Mouse (Mus musculus): Measurements from ENCODE around the gene Vapb. TPM values are rescaled to one million over a fixed set of nuclear protein-coding genes. Genes with fewer than 3 reads are reported as not detected.

The Vapb gene
- polyA plus RNA-seq, 1 experiment, result 3.3 TPM

DNA sequence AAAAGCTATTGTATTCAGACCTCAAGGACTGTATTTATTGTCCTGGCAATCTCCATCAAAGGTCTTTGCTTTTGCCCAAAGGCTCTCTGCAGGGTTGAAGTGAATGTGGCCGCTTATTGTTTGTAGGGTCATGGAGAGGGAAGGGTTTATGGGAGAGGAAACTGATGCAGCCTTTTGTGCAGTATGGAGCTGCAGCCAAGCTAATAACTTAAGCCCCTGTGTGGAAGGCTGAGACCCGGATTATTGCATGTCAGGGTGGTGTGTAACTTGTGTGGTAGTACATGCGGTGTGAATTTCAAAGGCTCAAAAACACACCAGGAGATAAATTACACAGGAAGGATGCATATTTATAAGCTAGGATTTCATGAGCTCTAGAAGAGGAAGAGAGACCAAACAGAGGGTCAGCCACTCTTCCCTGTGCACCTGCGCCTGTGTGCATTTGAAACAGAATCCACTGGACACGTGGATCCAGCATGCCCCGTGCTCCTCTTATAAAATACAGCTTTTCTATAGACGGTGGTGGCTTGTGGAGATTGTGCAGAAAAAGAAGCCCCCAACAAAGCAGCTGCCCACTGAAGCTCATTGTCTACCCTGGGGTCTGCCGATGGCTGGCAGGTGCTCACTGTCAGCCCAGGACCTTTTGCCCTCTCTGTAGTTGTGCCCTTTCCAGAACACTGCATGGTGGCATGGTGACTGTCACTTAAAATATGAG, 18.3 kb downstream of the Vapb start:
- Histone ChIP-seq H3K9me3 (ENCODE audit: control insufficient read depth, low read length) (no peaks in the 10 kb centered on the region), H3K4me3 (replicated peaks) (no peak overlapping the region), H3K27me3 (ENCODE audit: control insufficient read depth) (no peaks in the 10 kb centered on the region), H3K36me3 (ENCODE audit: control insufficient read depth) (no peaks in the 10 kb centered on the region; the same call in 1 of the 2 replicates), H3K4me1 (ENCODE audit: control insufficient read depth) (no peaks in the 10 kb centered on the region; the same call in none of the 2 replicates)
- TF ChIP-seq GATA1 (IDR thresholded peaks at IDR 0.05; ENCODE audit: low read length) (no peak), TAL1 (IDR thresholded peaks at IDR 0.05; ENCODE audit: low read length) (no peak)

DNA sequence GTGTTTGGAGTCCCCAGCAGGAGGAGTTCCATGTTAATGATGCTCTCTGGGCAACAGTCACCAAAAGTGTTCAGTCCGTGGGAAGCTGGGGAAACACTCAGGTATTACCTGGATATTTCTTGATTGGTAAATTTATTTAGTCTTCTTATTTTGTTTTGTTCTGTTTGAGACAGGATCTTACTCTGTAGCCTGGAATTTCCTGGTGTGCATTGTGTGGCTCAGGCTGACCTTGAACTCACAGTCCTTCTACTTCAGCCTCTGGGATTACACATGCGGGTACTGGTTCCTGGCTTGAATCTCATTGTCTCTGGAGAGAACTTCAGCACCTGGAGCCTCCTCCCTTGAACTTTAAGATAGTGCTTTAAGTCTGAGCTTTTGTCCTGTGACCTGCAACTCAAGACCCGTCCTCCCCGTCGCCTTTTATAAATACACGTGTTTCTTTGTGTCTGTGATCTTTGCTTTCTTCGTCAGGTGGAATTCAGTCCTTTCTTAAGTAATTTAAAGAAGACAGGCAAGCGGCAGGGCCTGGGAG, 20.4 kb downstream of the Vapb start:
- H3K4me1 ChIP-seq (ENCODE audit: control insufficient read depth), result no peaks in the 10 kb centered on the region; the same call in none of the 2 replicates
- no peaks in the 10 kb centered on the region for H3K27me3 ChIP-seq (ENCODE audit: control insufficient read depth)
- H3K36me3 ChIP-seq (ENCODE audit: control insufficient read depth), result peaks cover 3% of the 10 kb centered on the region; the same call in 1 of the 2 replicates
- H3K9me3 ChIP-seq (ENCODE audit: control insufficient read depth, low read length), result no peaks in the 10 kb centered on the region
- H3K4me3 ChIP-seq (replicated peaks), result no peak overlapping the region
- TF ChIP-seq TAL1 (IDR thresholded peaks at IDR 0.05; ENCODE audit: low read length) (no peak), GATA1 (IDR thresholded peaks at IDR 0.05; ENCODE audit: low read length) (no peak)

DNA sequence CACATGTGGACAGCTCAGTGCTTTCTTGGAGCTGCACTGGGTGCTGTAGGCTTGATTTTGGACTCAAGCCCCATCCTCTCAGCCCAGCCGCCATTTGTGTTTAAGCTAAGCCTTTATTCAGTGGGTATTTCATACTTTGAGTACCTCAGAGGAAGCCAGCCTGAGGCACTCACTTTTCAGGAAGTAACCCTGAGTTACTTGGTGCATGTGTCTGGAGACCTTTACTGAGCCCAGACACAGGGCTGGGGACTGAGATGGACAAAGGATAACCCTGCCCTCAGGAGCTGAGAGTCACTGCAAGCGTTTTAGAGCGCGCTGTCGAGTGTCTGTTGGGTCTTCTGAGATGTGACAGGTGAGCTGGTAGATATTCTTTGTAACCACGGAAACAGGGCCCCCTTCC, 23.3 kb downstream of the Vapb start:
- no peaks in the 10 kb centered on the region for H3K27me3 ChIP-seq (ENCODE audit: control insufficient read depth)
- no peaks in the 10 kb centered on the region; the same call in none of the 2 replicates for H3K4me1 ChIP-seq (ENCODE audit: control insufficient read depth)
- no peak overlapping the region for H3K4me3 ChIP-seq (replicated peaks)
- no peaks in the 10 kb centered on the region for H3K9me3 ChIP-seq (ENCODE audit: control insufficient read depth, low read length)
- TF ChIP-seq GATA1 (IDR thresholded peaks at IDR 0.05; ENCODE audit: low read length), result no peak
- TF ChIP-seq TAL1 (IDR thresholded peaks at IDR 0.05; ENCODE audit: low read length), result no peak
- H3K36me3 ChIP-seq (ENCODE audit: control insufficient read depth), result peaks cover 19% of the 10 kb centered on the region

DNA sequence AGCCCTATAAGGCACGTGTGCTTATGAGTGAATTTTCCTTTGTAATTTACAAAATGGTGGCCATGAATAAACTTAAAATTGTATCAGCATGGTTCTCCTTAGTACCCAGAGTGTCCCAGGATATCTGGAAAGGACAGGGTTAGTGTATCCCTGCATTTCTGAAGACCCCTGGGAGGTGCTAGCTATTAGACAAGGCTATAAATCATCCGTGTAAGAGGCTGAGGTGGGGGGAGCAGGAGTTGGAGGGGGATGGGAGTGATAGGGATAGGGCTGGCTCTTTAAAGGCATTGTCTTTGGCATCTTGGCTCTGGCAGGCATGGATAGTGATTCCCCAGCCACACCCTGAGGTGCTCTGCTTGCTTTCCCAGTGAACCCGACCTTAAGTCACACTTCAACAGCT, 27.3 kb downstream of the Vapb start:
- Histone ChIP-seq H3K27me3 (ENCODE audit: control insufficient read depth) (no peaks in the 10 kb centered on the region), H3K4me3 (replicated peaks) (no peak overlapping the region), H3K4me1 (ENCODE audit: control insufficient read depth) (peaks cover 8% of the 10 kb centered on the region), H3K9me3 (ENCODE audit: control insufficient read depth, low read length) (peaks cover 2% of the 10 kb centered on the region; the same call in 1 of the 2 replicates), H3K36me3 (ENCODE audit: control insufficient read depth) (peaks cover 26% of the 10 kb centered on the region)
- no peak for TF ChIP-seq TAL1 (IDR thresholded peaks at IDR 0.05; ENCODE audit: low read length)
- no peak for TF ChIP-seq GATA1 (IDR thresholded peaks at IDR 0.05; ENCODE audit: low read length)

DNA sequence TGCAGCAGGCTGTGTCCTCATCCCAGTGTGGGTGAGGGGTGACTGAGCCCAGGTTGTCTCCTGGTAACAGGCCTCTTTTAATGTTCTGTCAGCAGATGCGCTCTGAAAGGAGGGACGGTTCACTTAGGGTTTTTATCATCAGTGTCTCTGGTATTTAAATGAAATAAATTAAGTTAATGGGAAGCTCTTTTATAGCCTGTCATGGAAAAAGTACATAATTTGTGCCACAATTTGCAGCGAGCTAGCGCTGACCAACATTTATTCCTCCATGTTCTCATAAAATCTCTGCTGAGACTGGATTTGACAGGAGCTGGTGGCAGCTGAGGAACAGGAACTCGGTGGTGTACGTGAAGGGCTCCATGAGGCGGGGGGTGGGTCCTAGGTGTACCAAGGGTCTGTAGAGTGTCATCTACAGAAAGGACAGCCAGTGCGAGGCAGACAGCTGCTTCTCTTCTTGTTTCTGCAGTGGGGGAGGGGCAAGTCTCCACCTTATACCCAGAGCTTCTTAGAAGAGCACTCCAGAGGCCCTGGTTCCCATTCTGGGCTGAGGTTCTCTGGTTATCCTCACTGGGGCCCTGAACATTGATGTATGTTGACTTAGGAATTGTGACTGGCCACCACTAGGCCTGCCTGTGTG, 30.8 kb downstream of the Vapb start:
- TF ChIP-seq TAL1 (IDR thresholded peaks at IDR 0.05; ENCODE audit: low read length) (no peak), GATA1 (IDR thresholded peaks at IDR 0.05; ENCODE audit: low read length) (no peak)
- no peaks in the 10 kb centered on the region for H3K27me3 ChIP-seq (ENCODE audit: control insufficient read depth)
- peaks cover 33% of the 10 kb centered on the region for H3K36me3 ChIP-seq (ENCODE audit: control insufficient read depth)
- peaks cover 8% of the 10 kb centered on the region for H3K4me1 ChIP-seq (ENCODE audit: control insufficient read depth)
- H3K9me3 ChIP-seq (ENCODE audit: control insufficient read depth, low read length), result peaks cover 6% of the 10 kb centered on the region; the same call in 1 of the 2 replicates
- no peak overlapping the region for H3K4me3 ChIP-seq (replicated peaks)

DNA sequence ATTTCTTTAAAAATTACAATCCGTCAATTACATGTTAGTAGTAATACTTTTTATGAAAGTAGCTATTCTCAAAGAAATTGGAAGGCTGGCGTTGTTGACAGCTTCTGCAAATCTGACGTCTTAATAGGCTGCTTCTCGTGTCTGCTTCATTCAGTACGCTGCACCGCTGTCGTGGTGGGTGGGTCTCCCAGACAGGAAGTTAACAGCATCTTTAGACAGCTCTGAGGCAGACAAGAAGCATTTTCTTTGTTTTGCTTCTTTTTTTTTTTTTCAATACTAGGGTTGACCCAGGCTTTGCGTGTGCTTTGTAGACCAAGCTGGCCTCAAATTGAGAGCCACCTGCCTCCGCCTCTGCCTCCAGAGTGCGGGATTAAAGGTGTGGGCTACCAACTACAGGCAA, 31.9 kb downstream of the Vapb start:
- Histone ChIP-seq H3K36me3 (ENCODE audit: control insufficient read depth) (peaks cover 31% of the 10 kb centered on the region), H3K4me3 (replicated peaks) (no peak overlapping the region), H3K27me3 (ENCODE audit: control insufficient read depth) (no peaks in the 10 kb centered on the region), H3K4me1 (ENCODE audit: control insufficient read depth) (peaks cover 8% of the 10 kb centered on the region), H3K9me3 (ENCODE audit: control insufficient read depth, low read length) (peaks cover 6% of the 10 kb centered on the region; the same call in 1 of the 2 replicates)
- TF ChIP-seq GATA1 (IDR thresholded peaks at IDR 0.05; ENCODE audit: low read length), result no peak
- no peak for TF ChIP-seq TAL1 (IDR thresholded peaks at IDR 0.05; ENCODE audit: low read length)

DNA sequence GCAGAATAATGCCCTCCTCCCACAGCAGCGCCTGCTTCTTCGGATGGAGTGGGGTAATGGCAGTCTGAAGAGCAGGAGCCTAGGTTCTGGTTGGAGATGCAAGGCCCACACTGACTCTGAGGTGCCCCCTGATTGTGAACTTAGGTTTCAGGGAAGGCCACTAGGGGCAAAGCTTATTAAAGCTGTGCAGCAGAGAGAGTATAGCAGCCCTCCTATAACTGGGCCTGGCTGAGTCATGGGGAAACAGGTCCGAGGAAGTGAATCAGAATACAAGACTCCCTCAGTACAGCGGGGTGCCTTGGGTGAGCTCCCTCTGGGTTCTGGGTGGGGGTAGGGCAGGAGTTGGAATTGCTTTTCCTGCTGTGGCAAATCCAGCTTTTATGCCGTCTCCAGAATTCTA, 33.3 kb downstream of the Vapb start:
- Histone ChIP-seq H3K4me1 (ENCODE audit: control insufficient read depth) (peaks cover 8% of the 10 kb centered on the region), H3K36me3 (ENCODE audit: control insufficient read depth) (peaks cover 29% of the 10 kb centered on the region), H3K4me3 (replicated peaks) (no peak overlapping the region), H3K27me3 (ENCODE audit: control insufficient read depth) (no peaks in the 10 kb centered on the region), H3K9me3 (ENCODE audit: control insufficient read depth, low read length) (peaks cover 6% of the 10 kb centered on the region; the same call in 1 of the 2 replicates)
- TF ChIP-seq TAL1 (IDR thresholded peaks at IDR 0.05; ENCODE audit: low read length), result no peak
- no peak for TF ChIP-seq GATA1 (IDR thresholded peaks at IDR 0.05; ENCODE audit: low read length)

DNA sequence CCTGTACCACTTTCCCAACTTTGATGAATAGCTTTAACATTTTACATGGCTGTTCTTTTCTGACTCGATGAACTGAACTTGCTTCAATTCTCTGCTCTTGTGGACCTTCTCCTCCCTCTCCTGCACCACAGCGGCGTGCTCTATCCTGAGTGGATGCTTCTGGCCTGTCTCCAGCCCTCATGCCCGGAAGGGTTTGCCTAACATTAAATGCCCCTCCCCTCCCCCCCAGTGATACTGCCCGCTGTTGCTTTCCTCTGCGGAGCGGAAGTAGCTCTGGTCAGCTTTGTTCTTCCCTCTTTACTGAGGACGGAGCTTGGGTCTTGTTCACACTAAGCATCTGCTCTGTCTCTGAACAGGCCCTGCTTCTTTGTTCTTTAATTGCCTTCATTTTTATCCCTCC, 34.4 kb downstream of the Vapb start:
- Histone ChIP-seq H3K36me3 (ENCODE audit: control insufficient read depth) (peaks cover 33% of the 10 kb centered on the region), H3K27me3 (ENCODE audit: control insufficient read depth) (no peaks in the 10 kb centered on the region), H3K4me3 (replicated peaks) (no peak overlapping the region), H3K9me3 (ENCODE audit: control insufficient read depth, low read length) (peaks cover 6% of the 10 kb centered on the region; the same call in 1 of the 2 replicates), H3K4me1 (ENCODE audit: control insufficient read depth) (peaks cover 8% of the 10 kb centered on the region)
- TF ChIP-seq GATA1 (IDR thresholded peaks at IDR 0.05; ENCODE audit: low read length) (no peak), TAL1 (IDR thresholded peaks at IDR 0.05; ENCODE audit: low read length) (no peak)

DNA sequence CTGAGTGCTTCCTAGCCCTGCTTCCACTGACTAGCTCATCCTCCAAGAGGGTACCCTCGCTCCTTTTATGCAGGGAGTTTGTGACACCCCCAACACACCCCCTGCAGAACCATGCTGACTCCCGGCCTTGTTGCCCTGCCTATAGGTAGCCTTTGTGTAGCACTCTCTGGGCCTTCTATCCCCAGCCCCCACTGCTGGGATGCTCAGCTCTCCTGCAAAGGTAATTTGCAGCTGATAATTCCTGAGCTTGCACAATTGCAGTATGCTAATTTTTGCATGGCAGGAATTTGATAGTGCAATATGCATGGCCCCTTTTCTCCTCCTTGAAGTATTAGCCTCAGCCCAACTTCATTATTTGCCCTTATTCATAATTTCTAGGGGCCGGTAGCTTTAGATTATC, 38.2 kb downstream of the Vapb start:
- H3K4me1 ChIP-seq (ENCODE audit: control insufficient read depth), result no peaks in the 10 kb centered on the region
- H3K36me3 ChIP-seq (ENCODE audit: control insufficient read depth), result peaks cover 55% of the 10 kb centered on the region
- H3K4me3 ChIP-seq (replicated peaks), result no peak overlapping the region
- TF ChIP-seq GATA1 (IDR thresholded peaks at IDR 0.05; ENCODE audit: low read length) (no peak), TAL1 (IDR thresholded peaks at IDR 0.05; ENCODE audit: low read length) (no peak)
- no peaks in the 10 kb centered on the region for H3K9me3 ChIP-seq (ENCODE audit: control insufficient read depth, low read length)
- H3K27me3 ChIP-seq (ENCODE audit: control insufficient read depth), result no peaks in the 10 kb centered on the region

Data from erythroblast, embryonic 14.5 days (primary cell).